Mouse (Mus musculus) CH12.LX (cell line): ENCODE data around the gene Lrrc49. TPM values are rescaled to one million over a fixed set of nuclear protein-coding genes. Genes with fewer than 3 reads are reported as not detected.

Experiments
- DNase-seq: peaks from one replicate; pipeline ENCODE4 v3.0.0-alpha.2; 2013; ENCODE audit errors: extremely low read depth
- H3K27ac ChIP-seq: 2 replicates; pipeline ENCODE4 v1.5.1; 2012; ENCODE audit warnings: low read depth, mild to moderate bottlenecking, control low read depth, moderate library complexity; ENCODE audit not compliant: insufficient read depth
- H3K27me3 ChIP-seq: replicated peaks from 2 replicates; pipeline ENCODE3; 2012; ENCODE audit warnings: inconsistent platforms
- H3K36me3 ChIP-seq, 2 experiments: replicated peaks in 1 of 2; 2 replicates each; pipeline versions ENCODE3 to v1.6.1; 2012; ENCODE audit warnings: inconsistent platforms in 1 of 2, low read length in 1 of 2, mild to moderate bottlenecking in 1 of 2, mixed read lengths in 1 of 2, moderate library complexity in 1 of 2; ENCODE audit not compliant: control insufficient read depth in 1 of 2, insufficient read depth in 1 of 2
- H3K4me1 ChIP-seq, 2 experiments: 2 replicates each; pipeline ENCODE4 v1.6.1; 2012; ENCODE audit warnings: inconsistent platforms in 1 of 2, moderate library complexity in 1 of 2; ENCODE audit not compliant: insufficient read depth in 2 of 2, control insufficient read depth in 1 of 2
- H3K4me2 ChIP-seq: 2 replicates; pipeline ENCODE4 v1.6.1; 2012; ENCODE audit warnings: low read depth, mild to moderate bottlenecking, control low read depth; ENCODE audit not compliant: poor library complexity, insufficient read depth, severe bottlenecking
- H3K4me3 ChIP-seq, 3 experiments: fragments of 150-350 bp in 1 of 3; sonication (generic) in 1 of 3; replicated peaks in 1 of 3; 2 replicates each; pipeline versions ENCODE3 to v1.5.1; 2011 to 2012; ENCODE audit warnings: low read depth in 2 of 3, low read length in 2 of 3, mild to moderate bottlenecking in 2 of 3, moderate library complexity in 2 of 3, control low read depth in 1 of 3, improper control_type of control experiment in 1 of 3, inconsistent platforms in 1 of 3, mixed read lengths in 1 of 3; ENCODE audit not compliant: poor library complexity in 1 of 3
- H3K79me2 ChIP-seq: replicated peaks from 2 replicates; pipeline ENCODE4 v1.6.1; 2012; ENCODE audit warnings: mild to moderate bottlenecking, moderate library complexity; ENCODE audit not compliant: control insufficient read depth, poor library complexity, insufficient read depth, severe bottlenecking; ENCODE audit errors: extremely low read depth
- H3K9ac ChIP-seq: 2 replicates; pipeline ENCODE4 v1.6.1; 2012; ENCODE audit warnings: low read depth, mild to moderate bottlenecking, control low read depth, moderate library complexity; ENCODE audit not compliant: insufficient read depth
- H3K9me3 ChIP-seq: replicated peaks from 2 replicates; pipeline ENCODE3; 2012; ENCODE audit warnings: low read length, inconsistent platforms, mixed read lengths
- BHLHE40 ChIP-seq: IDR thresholded peaks from 2 replicates; pipeline ENCODE4 v1.6.1; 2011; ENCODE audit warnings: mild to moderate bottlenecking, low read depth, low read length, improper control_type of control experiment
- ELF1 ChIP-seq: IDR thresholded peaks from 2 replicates; pipeline ENCODE4 v1.6.1; 2014; ENCODE audit warnings: low read depth, mild to moderate bottlenecking, inconsistent platforms, low read length, improper control_type of control experiment
- EP300 ChIP-seq: IDR thresholded peaks from 2 replicates; pipeline ENCODE4 v1.6.1; 2011; ENCODE audit warnings: low read length, improper control_type of control experiment
- ETS1 ChIP-seq: conservative IDR thresholded peaks from 2 replicates; pipeline ENCODE4 v1.6.1; 2012; ENCODE audit warnings: low read depth, mild to moderate bottlenecking, inconsistent platforms, low read length, improper control_type of control experiment, moderate library complexity
- JUN ChIP-seq: IDR thresholded peaks from 2 replicates; pipeline ENCODE4 v1.6.1; 2011; ENCODE audit warnings: low read depth, mild to moderate bottlenecking, low read length, improper control_type of control experiment, moderate library complexity; ENCODE audit not compliant: insufficient read depth
- KAT2A ChIP-seq: IDR thresholded peaks from 2 replicates; pipeline ENCODE4 v1.6.1; 2012; ENCODE audit warnings: low read length, improper control_type of control experiment, inconsistent platforms; ENCODE audit not compliant: insufficient replicate concordance
- MAX ChIP-seq: IDR thresholded peaks from 2 replicates; pipeline ENCODE4 v1.6.1; 2011; ENCODE audit warnings: low read length, improper control_type of control experiment
- MEF2A ChIP-seq: IDR thresholded peaks from 2 replicates; pipeline ENCODE4 v1.6.1; 2014; ENCODE audit warnings: low read depth, mild to moderate bottlenecking, inconsistent platforms, low read length, improper control_type of control experiment, borderline replicate concordance
- MXI1 ChIP-seq: IDR thresholded peaks from 2 replicates; pipeline ENCODE4 v1.6.1; 2011; ENCODE audit warnings: mild to moderate bottlenecking, low read depth, low read length, improper control_type of control experiment
- MYC ChIP-seq: IDR thresholded peaks from 2 replicates; pipeline ENCODE4 v1.6.1; 2011; ENCODE audit warnings: low read depth, mild to moderate bottlenecking, improper control_type of control experiment, low read length
- NELFE ChIP-seq: IDR thresholded peaks from 2 replicates; pipeline ENCODE4 v1.6.1; 2011; ENCODE audit warnings: low read depth, low read length, improper control_type of control experiment
- NRF1 ChIP-seq: IDR thresholded peaks from 2 replicates; pipeline ENCODE4 v1.6.1; 2014; ENCODE audit warnings: low read depth, mild to moderate bottlenecking, inconsistent platforms, low read length, improper control_type of control experiment, moderate library complexity
- POLR2AphosphoS2 ChIP-seq: IDR thresholded peaks from 2 replicates; pipeline ENCODE4 v1.6.1; 2011; ENCODE audit warnings: low read depth, low read length, improper control_type of control experiment
- RCOR1 ChIP-seq: conservative IDR thresholded peaks from 2 replicates; pipeline ENCODE4 v1.6.1; 2012; ENCODE audit warnings: low read depth, mild to moderate bottlenecking, inconsistent platforms, low read length, improper control_type of control experiment
- TBP ChIP-seq: conservative IDR thresholded peaks from 2 replicates; pipeline ENCODE4 v1.6.1; 2011; ENCODE audit warnings: low read depth, low read length, improper control_type of control experiment
- UBTF ChIP-seq: IDR thresholded peaks from 2 replicates; pipeline ENCODE4 v1.6.1; 2012; ENCODE audit warnings: low read depth, mild to moderate bottlenecking, inconsistent platforms, low read length, improper control_type of control experiment, moderate library complexity
- USF1 ChIP-seq: IDR thresholded peaks from 2 replicates; pipeline ENCODE4 v1.6.1; 2014; ENCODE audit warnings: low read depth, mild to moderate bottlenecking, inconsistent platforms, low read length, improper control_type of control experiment
- USF2 ChIP-seq: conservative IDR thresholded peaks from 2 replicates; pipeline ENCODE4 v1.6.1; 2011; ENCODE audit warnings: low read depth, low read length, improper control_type of control experiment
- ZC3H11A ChIP-seq: IDR thresholded peaks from 2 replicates; pipeline ENCODE4 v1.6.1; 2012; ENCODE audit warnings: low read depth, mild to moderate bottlenecking, inconsistent platforms, low read length, improper control_type of control experiment
- ZKSCAN1 ChIP-seq: IDR thresholded peaks from 2 replicates; pipeline ENCODE4 v1.6.1; 2012; ENCODE audit warnings: low read depth, inconsistent platforms, low read length, improper control_type of control experiment, borderline replicate concordance
- ZNF384 ChIP-seq: IDR thresholded peaks from 2 replicates; pipeline ENCODE4 v1.6.1; 2012; ENCODE audit warnings: low read depth, low read length, improper control_type of control experiment, inconsistent platforms
- dilution Hi-C: fragments of 300-500 bp; cut with MboI; formaldehyde crosslinking; loops from 2 replicates; pipeline ENCODE4 v1.14.3; 2020; ENCODE audit warnings: low sequenced_read_pairs; ENCODE audit not compliant: extremely low pct_unique_long_range_greater_than_20kb, extremely low pct_ligation_motif_present
- in situ Hi-C: fragments of 300-500 bp; cut with MboI; formaldehyde crosslinking; loops from 3 replicates; pipeline ENCODE4 v1.14.3; 2019; ENCODE audit warnings: low sequenced_read_pairs, low pct_ligation_motif_present, low pct_unique_long_range_greater_than_20kb, mixed read lengths
- polyA plus RNA-seq: library from polyadenylated mRNA; unstranded; fragments of >175 nt; gene quantifications from 2 replicates; pipeline ENCODE4 v1.2.1, GENCODE M21; 2012; ENCODE audit warnings: low read depth; ENCODE audit not compliant: insufficient read length
- total RNA-seq, 2 experiments: library from RNA; depleted of rRNA; stranded (reverse); fragments of 300-350 nt in 1 of 2; fragments of >200 nt in 1 of 2; gene quantifications; 2 replicates each; pipeline ENCODE4 v1.2.3; 2012 to 2014

Gene Lrrc49
- total and polyA plus RNA-seq, 3 experiments, result 3.1 to 6.6 (median 6.2) TPM

GRCm38 (mm10) chr9:60724968-60725367 is 37.0 kb upstream of the Lrrc49 start:
- dilution Hi-C loops, result no loop called here
- no peak for TF ChIP-seq EP300
- TF ChIP-seq KAT2A, result no peak
- no peak for TF ChIP-seq MEF2A
- TF ChIP-seq RCOR1, result no peak
- TF ChIP-seq MXI1, result no peak
- no peak for TF ChIP-seq UBTF
- no peak for TF ChIP-seq USF2
- TF ChIP-seq TBP, result no peak
- TF ChIP-seq BHLHE40, result no peak
- TF ChIP-seq ETS1, result no peak
- no peak for TF ChIP-seq USF1
- no peak for TF ChIP-seq MYC
- no peak for TF ChIP-seq NELFE
- TF ChIP-seq NRF1, result no peak
- TF ChIP-seq ZC3H11A, result no peak
- TF ChIP-seq, all 38 proteins: peak for 0
- Histone ChIP-seq H3K9me3 (no peaks in the 10 kb centered on the region), H3K36me3 (no peaks in the 10 kb centered on the region), H3K4me1 (no peaks in the 10 kb centered on the region), H3K27ac (no peak overlapping the region), H3K9ac (no peak overlapping the region), H3K79me2 (no peaks in the 10 kb centered on the region), H3K4me2 (no peak overlapping the region), H3K4me3 (no peak overlapping the region), H3K27me3 (no peaks in the 10 kb centered on the region)
- no peak for DNase-seq
- in situ Hi-C loops, result loop anchor here (25.0 kb wide), 1 partner anchor 488 kb away; no protein-coding TSS in a partner anchor

GRCm38 (mm10) chr9:60719687-60720086 is 31.7 kb upstream of the Lrrc49 start:
- DNase-seq, result no peak
- H3K9ac ChIP-seq, result no peak overlapping the region
- no peak overlapping the region for H3K27ac ChIP-seq
- H3K4me3 ChIP-seq, result no peak overlapping the region
- H3K79me2 ChIP-seq, result no peaks in the 10 kb centered on the region
- no peak overlapping the region for H3K4me2 ChIP-seq
- no peaks in the 10 kb centered on the region for H3K9me3 ChIP-seq
- dilution Hi-C loops, result no loop called here
- no peaks in the 10 kb centered on the region for H3K27me3 ChIP-seq
- in situ Hi-C loops, result loop anchor here (25.0 kb wide), 1 partner anchor 482 kb away; no protein-coding TSS in a partner anchor
- H3K36me3 ChIP-seq, result no peaks in the 10 kb centered on the region
- no peaks in the 10 kb centered on the region for H3K4me1 ChIP-seq
- TF ChIP-seq JUN, result no peak
- no peak for TF ChIP-seq ZNF384
- no peak for TF ChIP-seq ZKSCAN1
- TF ChIP-seq ELF1, result no peak
- no peak for TF ChIP-seq MAX
- TF ChIP-seq UBTF, result no peak
- no peak for TF ChIP-seq POLR2AphosphoS2
- no peak for TF ChIP-seq MEF2A
